Mouse (Mus musculus) 3134 (cell line): ENCODE data around the gene Slc25a12.

ENCODE experiments used
- DNase-seq: peaks from one replicate; pipeline ENCODE4 v3.0.0-alpha.2; 2011; ENCODE audit warnings: low spot score; ENCODE audit not compliant: insufficient read length; ENCODE audit errors: extremely low read depth

The Slc25a12 gene

GRCm38 (mm10) chr2:71315022-71315421, 52.5 kb downstream of the Slc25a12 start:
- no peak for DNase-seq

- DNase-seq: no peak
Observed at GRCm38 (mm10) chr2:71314080-71314479, 53.5 kb downstream of the Slc25a12 start.

- no peak for DNase-seq
Observed at GRCm38 (mm10) chr2:71312067-71312466, 55.5 kb downstream of the Slc25a12 start.

DNA sequence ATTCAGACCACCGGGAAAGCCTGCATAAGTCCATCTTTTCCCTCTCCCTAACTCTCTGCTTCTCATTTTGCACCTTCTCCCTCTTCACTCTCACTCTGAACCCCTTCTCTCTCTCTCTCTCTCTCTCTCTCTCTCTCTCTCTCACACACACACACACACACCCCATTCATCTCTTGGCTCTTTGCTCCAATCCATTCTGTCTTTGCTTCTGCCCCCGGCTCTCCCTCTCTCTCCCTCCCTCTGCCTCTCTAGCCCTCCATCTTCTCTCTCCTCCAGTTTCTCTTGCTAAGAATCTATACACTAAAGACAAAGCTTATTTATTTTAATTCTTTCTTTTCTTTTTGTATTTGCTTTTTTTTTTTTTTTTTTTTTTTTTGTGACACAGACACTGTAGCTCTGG, 57.8 kb downstream of the Slc25a12 start:
- DNase-seq: no peak

GRCm38 (mm10) chr2:71306357-71306756, 61.2 kb downstream of the Slc25a12 start:
- DNase-seq: no peak

GRCm38 (mm10) chr2:71304821-71305220, 62.7 kb downstream of the Slc25a12 start:
- DNase-seq: no peak

DNA sequence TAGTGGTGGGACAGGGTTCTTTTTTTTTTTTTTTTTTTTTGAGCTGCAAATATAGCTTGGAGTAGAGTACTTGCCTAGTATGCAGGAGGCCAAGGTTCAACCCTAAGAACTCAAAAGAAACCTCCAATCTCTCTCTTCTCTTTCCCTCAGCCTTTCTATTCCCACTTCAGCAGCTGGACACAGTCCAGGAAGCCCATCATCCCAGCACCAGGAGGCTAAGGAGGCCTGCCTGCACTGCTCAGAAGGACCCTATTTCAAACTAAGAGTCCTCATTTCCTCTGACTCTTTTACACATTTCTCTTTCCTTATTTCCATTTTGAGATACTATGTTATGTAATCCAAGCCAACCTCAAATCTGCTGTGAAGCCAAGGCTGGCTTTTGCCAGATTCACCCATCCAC, 64.3 kb downstream of the Slc25a12 start:
- no peak for DNase-seq

GRCm38 (mm10) chr2:71302156-71302663, 65.3 kb downstream of the Slc25a12 start:
- DNase-seq: no peak

GRCm38 (mm10) chr2:71298729-71299128, 68.8 kb downstream of the Slc25a12 start:
- DNase-seq: no peak

DNA sequence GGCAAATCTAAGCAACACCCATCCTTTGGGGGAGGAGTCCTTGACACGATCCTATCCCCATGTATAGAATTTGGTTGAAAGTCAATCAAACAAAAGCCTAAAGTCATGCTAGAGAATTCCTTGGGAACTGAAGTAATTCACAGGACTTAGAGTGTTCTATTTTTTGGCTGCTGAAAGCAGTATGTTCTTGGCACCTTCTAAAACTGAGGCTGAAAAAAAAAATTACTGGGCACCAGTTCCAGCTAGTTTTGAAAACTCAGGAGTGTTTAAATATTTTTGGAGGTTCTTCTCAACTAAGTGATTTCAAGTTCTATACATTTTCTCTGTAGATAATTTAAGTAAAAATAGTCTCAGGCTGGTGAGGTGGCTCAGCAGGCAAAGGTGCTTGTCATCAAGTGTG, 70.0 kb downstream of the Slc25a12 start:
- DNase-seq: no peak

GRCm38 (mm10) chr2:71295844-71296243, 71.7 kb downstream of the Slc25a12 start:
- DNase-seq: no peak

GRCm38 (mm10) chr2:71294489-71294888, 73.1 kb downstream of the Slc25a12 start:
- DNase-seq: no peak

DNA sequence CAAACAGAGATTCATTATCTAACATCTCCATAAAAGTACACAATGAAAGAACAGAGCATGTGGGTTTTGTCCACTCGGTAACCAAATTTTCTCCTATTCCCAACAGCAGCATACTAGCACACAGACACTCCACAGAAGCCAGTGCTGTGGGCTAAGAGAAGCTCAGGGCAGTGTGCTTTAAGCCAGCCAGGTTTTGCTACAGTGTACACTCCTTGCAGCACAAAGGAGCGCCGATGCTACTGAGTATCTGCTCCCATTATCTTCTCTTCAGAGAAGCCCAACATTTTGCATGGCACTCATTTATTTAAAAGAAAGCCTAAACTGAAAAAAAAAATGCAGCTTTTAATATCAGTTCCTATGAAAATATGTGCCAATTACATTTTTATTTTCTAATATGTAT, 73.6 kb downstream of the Slc25a12 start:
- no peak for DNase-seq

GRCm38 (mm10) chr2:71291566-71291965, 76.0 kb downstream of the Slc25a12 start:
- no peak for DNase-seq

DNA sequence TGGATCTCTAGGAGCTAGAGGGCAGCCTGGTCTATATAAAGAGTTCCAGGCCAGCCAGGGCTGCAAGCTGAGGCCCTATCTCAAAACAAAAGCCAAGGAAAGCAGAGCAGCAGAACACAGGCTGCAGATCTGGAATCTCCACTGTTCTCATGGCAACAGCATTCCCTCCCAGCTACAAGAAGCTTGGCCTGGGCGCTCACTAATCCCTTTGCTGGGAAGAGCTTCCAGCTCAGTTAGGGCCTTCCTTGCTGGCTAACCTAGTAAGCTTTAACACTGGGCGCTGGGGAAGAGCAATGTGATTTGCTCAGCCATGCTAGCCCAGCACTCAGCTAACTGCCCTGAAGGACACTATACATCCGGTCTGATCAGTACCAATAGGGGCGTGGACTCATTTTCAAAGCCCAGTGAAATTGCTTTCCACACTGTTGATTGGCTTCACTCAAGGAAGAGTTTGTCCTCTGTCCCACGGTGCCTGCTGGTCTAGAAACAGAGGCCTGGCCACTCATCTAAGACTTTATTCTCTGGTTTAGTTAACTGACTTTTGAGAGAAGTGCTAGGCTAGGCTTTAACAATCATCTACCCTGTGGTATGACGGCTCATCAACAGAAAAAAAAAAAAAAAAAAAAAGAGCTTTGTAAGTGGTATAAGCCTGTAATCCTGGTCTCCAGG, 77.3 kb downstream of the Slc25a12 start:
- DNase-seq: no peak

DNA sequence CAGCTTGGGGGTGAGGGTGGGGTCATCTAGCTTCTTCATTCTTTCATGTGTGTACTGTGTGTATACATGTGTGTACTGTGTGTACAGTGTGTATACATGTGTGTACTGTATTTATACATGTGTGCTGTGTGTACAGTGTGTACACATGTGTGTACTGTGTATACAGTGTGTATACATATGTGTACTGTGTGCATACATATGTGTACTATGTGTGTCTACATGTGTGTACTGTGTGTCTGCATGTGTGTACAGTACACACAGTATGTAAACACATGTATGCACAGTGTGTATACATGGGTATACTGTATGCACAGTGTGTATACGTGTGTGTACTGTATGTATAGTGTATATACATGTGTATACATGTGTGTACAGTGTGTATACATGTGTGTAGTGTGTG, 85.6 kb downstream of the Slc25a12 start:
- DNase-seq: no peak

DNA sequence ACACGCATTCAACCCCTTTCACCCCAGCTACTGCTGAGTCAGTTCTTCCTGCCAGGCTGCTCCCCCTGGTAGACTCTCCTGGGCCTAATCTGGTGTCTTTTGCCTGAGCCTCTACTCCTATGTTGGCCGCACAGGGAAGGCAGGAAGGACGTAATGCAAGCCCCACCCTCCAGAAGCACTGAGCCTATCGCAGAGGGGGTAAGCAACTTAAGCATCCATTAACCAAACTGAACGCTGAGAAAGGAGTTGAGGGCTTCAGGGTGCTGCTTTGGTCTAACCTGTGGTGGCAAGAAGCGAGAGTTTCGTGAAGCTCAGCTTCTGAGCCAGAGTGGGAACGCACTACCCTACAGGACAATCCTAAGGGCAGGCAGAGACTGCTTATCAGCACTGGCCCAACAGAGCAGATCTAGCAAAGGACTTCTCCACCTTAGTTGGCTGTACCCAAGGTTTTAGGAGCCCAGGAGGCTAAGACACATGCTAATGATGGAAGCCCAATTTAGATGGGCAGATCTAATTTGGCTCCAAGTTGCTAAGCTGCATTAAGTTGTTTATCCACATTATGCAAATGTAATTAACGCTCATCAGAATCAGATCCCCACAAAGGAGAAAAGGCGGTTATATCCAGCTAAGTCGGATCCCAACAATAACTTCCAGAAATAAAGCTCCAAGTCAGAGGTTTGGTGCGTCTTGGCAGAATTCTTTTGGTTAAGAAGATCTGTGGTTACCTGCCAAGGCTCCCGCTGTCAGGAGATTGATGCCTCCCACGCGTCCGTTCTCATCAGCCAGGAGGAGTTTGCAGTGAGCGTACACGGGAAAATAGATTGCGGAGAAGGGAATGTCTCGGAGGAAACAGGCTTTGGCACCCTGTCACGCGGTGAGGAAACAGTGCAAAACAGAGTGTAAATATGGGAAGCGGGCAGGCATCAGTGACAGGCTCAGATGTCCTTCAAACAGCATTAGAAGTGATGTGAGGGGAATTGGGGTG, 88.5 kb downstream of the Slc25a12 start:
- DNase-seq: no peak

- DNase-seq: no peak
Observed at GRCm38 (mm10) chr2:71275734-71276133, 91.8 kb downstream of the Slc25a12 start.

DNA sequence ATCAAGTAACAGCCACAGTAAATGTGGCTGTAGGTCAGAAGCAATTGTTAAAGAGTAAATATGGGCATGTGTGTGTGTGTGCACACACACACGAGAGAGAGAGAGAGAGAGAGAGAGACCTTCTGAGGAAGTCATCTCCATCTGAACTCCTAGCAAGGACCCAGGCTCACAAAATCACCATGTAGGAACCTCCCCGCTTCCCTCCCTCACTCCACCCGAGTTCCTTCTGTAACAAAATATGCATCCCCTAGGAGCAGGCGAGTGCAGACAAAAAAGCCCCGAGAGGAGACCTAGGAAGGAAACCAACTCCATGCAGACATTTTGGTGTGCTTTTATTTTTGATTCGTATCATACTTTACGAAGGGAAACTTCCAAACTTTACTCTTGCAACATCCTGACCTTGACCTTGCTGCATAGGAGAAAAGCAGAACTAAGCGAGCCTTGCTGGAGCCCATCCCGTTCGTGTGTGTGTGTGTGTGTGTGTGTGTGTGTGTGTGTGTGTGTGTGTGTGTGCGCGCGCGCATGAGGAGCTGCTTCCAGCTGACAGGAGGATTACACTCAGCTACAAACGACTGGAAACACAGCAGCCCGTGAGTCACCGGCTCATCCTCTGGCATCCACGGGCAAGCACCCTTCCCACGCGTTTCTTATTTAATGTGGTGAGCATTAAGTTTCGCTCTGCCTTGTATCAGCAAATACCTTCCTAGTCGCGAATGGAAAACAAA, 93.4 kb downstream of the Slc25a12 start:
- no peak for DNase-seq

DNA sequence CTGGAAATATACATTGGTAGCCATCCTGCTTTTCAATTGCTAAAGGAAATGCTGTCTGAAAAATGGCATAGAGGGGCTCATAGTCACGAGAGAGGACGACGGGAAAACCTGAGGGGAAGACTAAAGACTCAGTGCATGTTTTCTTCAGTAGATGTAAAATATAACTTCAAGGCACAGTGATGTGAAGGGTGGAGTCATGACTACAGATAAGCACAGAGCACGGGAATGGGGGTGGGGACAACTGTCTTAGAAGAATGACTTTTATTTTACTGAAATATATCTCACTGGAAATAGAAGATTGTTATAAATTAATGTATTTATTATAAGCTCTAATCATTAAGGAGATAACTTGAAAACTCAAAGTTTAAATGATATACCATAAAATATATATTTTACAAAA, 97.5 kb downstream of the Slc25a12 start:
- DNase-seq: no peak

DNA sequence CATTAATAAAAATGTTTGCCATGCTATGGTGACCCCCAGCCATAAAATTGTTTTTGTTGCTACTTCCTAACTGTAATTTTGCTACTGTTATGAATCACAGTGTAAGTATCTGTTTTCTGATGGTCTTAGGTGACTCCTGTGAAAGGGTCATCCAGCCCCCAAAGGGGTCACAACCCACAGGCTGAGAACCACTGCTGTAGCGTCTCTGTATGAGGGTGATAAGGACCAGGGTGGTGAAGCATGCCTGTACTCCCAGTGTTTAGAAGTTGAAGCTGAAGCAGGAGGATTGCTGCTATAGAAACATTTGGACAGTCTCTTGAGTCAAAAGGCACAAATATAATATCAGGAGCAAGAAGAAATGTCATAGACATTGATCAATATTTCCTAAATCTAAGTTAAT, 98.2 kb downstream of the Slc25a12 start:
- no peak for DNase-seq
